ENCODE assay signal across 18 mouse cellular contexts in the genomic region with DNA sequence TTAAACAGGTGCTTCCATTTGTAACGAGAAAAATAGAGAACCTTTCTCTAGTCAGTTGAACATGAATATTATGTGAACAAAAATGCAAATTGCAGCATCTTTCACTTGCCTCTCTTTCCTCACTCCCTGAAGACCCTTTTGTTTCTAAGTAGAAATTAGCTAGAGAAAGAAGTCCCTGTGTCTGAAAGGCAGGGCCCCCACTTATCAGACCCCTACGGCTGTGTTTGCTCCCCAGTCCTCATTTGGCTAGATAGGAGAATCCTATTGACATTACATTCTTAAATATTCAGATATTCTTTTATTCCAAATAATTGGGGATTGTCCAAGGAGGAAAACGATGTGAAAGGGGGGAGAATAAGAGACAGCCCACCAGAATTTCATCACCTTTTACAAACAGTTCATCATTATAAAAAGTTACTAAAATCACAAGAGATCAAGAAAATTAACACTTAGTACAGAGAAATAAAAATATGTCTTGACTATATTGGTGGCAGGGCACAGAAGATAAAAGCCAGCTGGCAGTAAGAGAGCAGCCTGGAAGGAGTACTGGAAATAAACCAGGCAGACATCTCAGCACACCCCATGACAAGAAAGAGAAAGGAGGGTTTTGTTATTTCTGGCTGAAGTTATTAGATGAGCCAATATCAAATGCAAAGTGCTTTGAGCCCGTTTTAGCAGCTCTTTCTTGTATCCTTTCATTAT.
DNase-seq lines count a peak whose midpoint lies in the region; ATAC-seq and TF ChIP-seq lines count a peak whose summit lies in the region.
"Had no signal": no experiment of that assay in that cellular context is flagged by ENCODE, and none has a peak within 500 bp of the region (broad histone marks: within the 10 kb centered on the region; RNA-seq: fewer than 3 reads in every experiment).

No protein-coding gene starts in this region.

- peak; percentile 90 for ATAC-seq in lung, embryonic 16.5 days (ENCODE audit: low read depth)
- ATAC-seq: intestine, embryonic 15.5 days had no signal

- no peak overlapping the region for H3K9ac ChIP-seq in lung, embryonic 16.5 days (ENCODE audit: low read length)
- H3K9ac ChIP-seq: hindbrain, embryonic 14.5 days; intestine, embryonic 15.5 days; kidney, embryonic 15.5 days; limb, embryonic 12.5 days; liver, embryonic 13.5 days; neural tube, embryonic 13.5 days had no signal

- no peak for TF ChIP-seq POLR2A in brain, embryonic 14.5 days (IDR thresholded peaks at IDR 0.05; ENCODE audit: borderline replicate concordance, extremely low read depth, insufficient read depth, insufficient read length, poor library complexity, severe bottlenecking)
- no peak for TF ChIP-seq POLR2A in olfactory bulb, adult 2 months (IDR thresholded peaks at IDR 0.05; ENCODE audit: insufficient read depth, low read depth, low read length)

- H3K36me3 ChIP-seq in lung, embryonic 16.5 days (ENCODE audit: control insufficient read depth, insufficient read depth, low read length) = no peaks in the 10 kb centered on the region
- H3K36me3 ChIP-seq: intestine, embryonic 15.5 days; kidney, embryonic 15.5 days; limb, embryonic 12.5 days; liver, embryonic 13.5 days; neural tube, embryonic 13.5 days had no signal

- no peaks in the 10 kb centered on the region for H3K27me3 ChIP-seq in lung, embryonic 16.5 days (ENCODE audit: control insufficient read depth, insufficient read depth, low read depth, low read length)
- H3K27me3 ChIP-seq: intestine, embryonic 15.5 days; kidney, embryonic 15.5 days; limb, embryonic 12.5 days; liver, embryonic 13.5 days; megakaryocyte, embryonic 14.5 days; neural tube, embryonic 13.5 days had no signal

- DNase-seq in left cerebral cortex, adult 11 months (ENCODE audit: low spot score) = peak; percentile 10
- no peak for DNase-seq in left cerebral cortex, postnatal 36 days (ENCODE audit: low spot score in 2 of 2)
- DNase-seq in brain, embryonic 14.5 days (ENCODE audit: low read depth) = peak; percentile 71
- no peak for DNase-seq in layer of hippocampus, postnatal 14 days (ENCODE audit: low spot score in 2 of 2)
- no peak for DNase-seq in layer of hippocampus, postnatal 10 days (ENCODE audit: low spot score in 2 of 2)
- DNase-seq: cerebellum, adult 11-12 months; cerebellum, postnatal 36 days; gastrocnemius, postnatal 36 days; liver, embryonic 13.5 days; thymus, postnatal 36 days had no signal

- no peak overlapping the region for H3K4me2 ChIP-seq in lung, embryonic 16.5 days (ENCODE audit: low read depth, low read length)
- H3K4me2 ChIP-seq: hindbrain, embryonic 14.5 days; intestine, embryonic 15.5 days; kidney, embryonic 15.5 days; limb, embryonic 12.5 days; liver, embryonic 13.5 days; neural tube, embryonic 13.5 days had no signal

- intact Hi-C loops in left cerebral cortex, postnatal 36 days (cut with DNase I) = no loop called here

- WGBS in lung, embryonic 16.5 days = 35% methylated on average over 4 of the region's 4 CpGs
- 32% methylated on average over 4 of the region's 4 CpGs for WGBS in olfactory bulb, adult 2 months

- H3K9me3 ChIP-seq in lung, embryonic 16.5 days (ENCODE audit: control insufficient read depth, low read length) = no peaks in the 10 kb centered on the region
- H3K9me3 ChIP-seq: intestine, embryonic 15.5 days; kidney, embryonic 15.5 days; limb, embryonic 12.5 days; liver, embryonic 13.5 days; megakaryocyte, embryonic 14.5 days; neural tube, embryonic 13.5 days had no signal

- TF ChIP-seq CTCF in brain, embryonic 14.5 days (IDR thresholded peaks at IDR 0.05; ENCODE audit: borderline replicate concordance, extremely low read depth, insufficient read depth, insufficient read length) = no peak
- no peak for TF ChIP-seq CTCF in olfactory bulb, adult 2 months (IDR thresholded peaks at IDR 0.05; ENCODE audit: insufficient read depth, low read depth, low read length)

- no peak overlapping the region for H3K4me3 ChIP-seq in lung, embryonic 16.5 days (ENCODE audit: low read length)
- no peak overlapping the region for H3K4me3 ChIP-seq in olfactory bulb, adult 2 months (ENCODE audit: insufficient read depth, low read depth, low read length)
- H3K4me3 ChIP-seq: intestine, embryonic 15.5 days; kidney, embryonic 15.5 days; limb, embryonic 12.5 days; liver, embryonic 13.5 days; megakaryocyte, embryonic 14.5 days; neural tube, embryonic 13.5 days had no signal

- no peak overlapping the region for H3K27ac ChIP-seq in lung, embryonic 16.5 days (ENCODE audit: low read length)
- H3K27ac ChIP-seq in olfactory bulb, adult 2 months (ENCODE audit: insufficient read depth, low read depth, low read length) = 0 out of 2 replicates have a peak overlapping the region, but pooled peaks have one; percentile 10
- H3K27ac ChIP-seq: hindbrain, embryonic 14.5 days; intestine, embryonic 15.5 days; kidney, embryonic 15.5 days; limb, embryonic 12.5 days; liver, embryonic 13.5 days; neural tube, embryonic 13.5 days had no signal

- H3K4me1 ChIP-seq in lung, embryonic 16.5 days (replicated peaks; ENCODE audit: control insufficient read depth, insufficient read depth, low read length) = peaks cover 3% of the 10 kb centered on the region; the same call in 1 of the 2 replicates
- no peaks in the 10 kb centered on the region for H3K4me1 ChIP-seq in olfactory bulb, adult 2 months (ENCODE audit: control insufficient read depth, insufficient read depth, low read length)
- H3K4me1 ChIP-seq: intestine, embryonic 15.5 days; kidney, embryonic 15.5 days; limb, embryonic 12.5 days; liver, embryonic 13.5 days; megakaryocyte, embryonic 14.5 days; neural tube, embryonic 13.5 days had no signal

Comparison
In these comparisons a context has a peak if more than half of its experiments do, and no peak if none do; other contexts are left out.
1. DNase-seq: peak in left cerebral cortex, adult 11 months (single experiment) and brain, embryonic 14.5 days (single experiment); none in left cerebral cortex, postnatal 36 days (0 of 2), layer of hippocampus, postnatal 14 days (0 of 2) and layer of hippocampus, postnatal 10 days (0 of 2).